Mouse (Mus musculus) naive thymus-derived CD4-positive, alpha-beta T cell, adult 5 months (primary cell): ENCODE data around the gene Srrm1. TPM values are rescaled to one million over a fixed set of nuclear protein-coding genes. Genes with fewer than 3 reads are reported as not detected.

Experiments used
- polyA plus RNA-seq: library from polyadenylated mRNA; unstranded; fragments of 100-300 nt; shearing (Covaris generic); gene quantifications from one replicate; pipeline ENCODE4 v1.2.1, GENCODE M21; 2017

Gene Srrm1
- 249 TPM for polyA plus RNA-seq

DNA sequence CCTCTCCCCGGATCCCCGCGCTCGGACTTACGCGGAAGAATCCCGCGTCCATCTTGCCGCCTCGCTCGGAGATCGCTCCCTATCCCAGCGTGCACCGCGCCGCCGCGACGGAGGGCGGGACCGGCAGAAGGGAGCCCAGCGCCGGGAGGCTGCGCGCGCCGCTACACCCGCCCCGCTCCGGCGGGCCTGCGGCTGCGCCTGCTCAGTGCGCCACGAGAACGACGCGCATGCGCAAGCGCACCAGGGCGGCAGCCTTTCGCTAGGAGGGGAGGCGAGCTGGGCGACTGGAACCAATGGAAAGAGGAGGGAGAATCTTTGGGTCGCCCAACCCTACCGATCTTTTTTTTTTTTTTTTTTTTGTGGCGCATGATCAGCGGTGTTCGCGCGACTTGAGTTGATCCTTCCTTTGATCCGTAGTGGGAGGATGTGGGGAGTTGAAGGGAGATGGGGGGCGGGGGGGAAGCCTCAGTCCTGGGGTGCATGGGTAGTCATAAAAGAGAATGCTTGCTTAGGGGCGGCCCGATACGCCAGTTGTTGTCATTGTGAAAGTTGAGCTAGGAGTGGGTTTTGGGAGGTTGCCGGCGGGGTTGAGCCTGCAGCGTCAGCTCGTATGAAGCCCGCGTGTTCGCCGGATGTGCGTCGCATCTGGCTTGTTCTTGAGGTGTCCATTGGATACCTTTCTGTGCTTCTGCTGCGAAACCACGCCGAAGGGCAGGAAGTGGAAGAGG lies at the start of gene Srrm1:
Gene Srrm1, minus strand, starts transcription at position 256 of the 728 bp plus-strand sequence.

GRCm38 (mm10) chr4:135397991-135398390 lies 44.9 kb upstream of the Srrm1 start, which contains the start of gene Ncmap:
Gene Ncmap (minus strand): TSS chr4:135398227.

DNA sequence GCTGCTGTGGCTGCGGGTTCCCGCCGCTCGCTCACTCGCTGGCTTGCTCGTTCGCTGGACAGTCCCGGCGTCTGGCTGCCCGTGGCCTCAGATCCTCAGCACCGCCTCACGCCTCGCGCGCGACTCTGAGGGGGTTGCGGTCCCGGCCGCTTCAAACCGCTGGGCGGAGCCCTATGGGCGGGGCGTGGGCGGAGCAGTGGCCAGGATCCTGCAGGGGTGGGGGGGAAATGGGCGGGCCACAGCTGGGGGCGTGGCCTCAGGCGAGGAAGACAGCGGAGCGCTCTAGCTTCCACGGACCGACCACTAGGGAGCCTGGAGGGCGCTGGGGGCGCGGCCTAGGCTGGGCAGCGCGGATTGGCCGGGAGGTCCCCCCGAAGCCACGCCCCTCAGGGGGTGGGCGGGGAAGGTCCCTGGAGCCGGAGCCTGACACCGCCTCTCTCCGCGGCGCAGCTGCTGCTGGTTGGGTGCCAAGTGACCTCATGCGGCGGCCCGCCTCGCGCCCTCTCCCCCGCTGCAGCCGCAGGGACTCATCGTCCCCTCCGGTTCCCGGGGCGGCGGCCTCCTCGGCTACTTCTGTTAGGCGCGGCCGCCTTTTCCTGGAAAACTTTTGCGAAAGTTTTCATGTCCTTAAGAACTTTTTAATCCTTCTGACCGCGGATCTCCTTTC lies 80.3 kb downstream of the Srrm1 start, which contains the start of gene Clic4:
Gene Clic4, minus strand, starts transcription at position 175 of the 667 bp plus-strand sequence.

Other genes starting within 250 kb of the Srrm1 start
- 40.1 TPM for gene Runx3, start 232.7 kb downstream of the Srrm1 start, polyA plus RNA-seq
- 37.7 TPM for gene Clic4, start 80.5 kb downstream of the Srrm1 start, polyA plus RNA-seq
- 4.1 TPM for gene Ncmap, start 44.9 kb upstream of the Srrm1 start, polyA plus RNA-seq
- gene Rcan3, start 80.5 kb upstream of the Srrm1 start, polyA plus RNA-seq = 81.0 TPM
- 0.29 TPM for gene Stpg1, start 141.5 kb upstream of the Srrm1 start, polyA plus RNA-seq
- gene Nipal3, start 141.7 kb upstream of the Srrm1 start, polyA plus RNA-seq = 15.3 TPM
- not detected for gene Grhl3, start 220.3 kb upstream of the Srrm1 start, polyA plus RNA-seq